Mouse (Mus musculus) C2C12 (cell line): ENCODE measurements around the gene Herc2.

Source experiments
- CEBPB ChIP-seq: IDR thresholded peaks from one replicate; pipeline ENCODE4 v1.6.1; 2011; ENCODE audit warnings: low read depth, mild to moderate bottlenecking, control low read depth, moderate library complexity
- CTCF ChIP-seq: IDR thresholded peaks from one replicate; pipeline ENCODE4 v1.5.1; 2011; ENCODE audit not compliant: control insufficient read depth, insufficient read depth, insufficient read length
- MAX ChIP-seq: IDR thresholded peaks from one replicate; pipeline ENCODE4 v1.6.1; 2011; ENCODE audit warnings: mild to moderate bottlenecking, control low read depth

GRCm38 (mm10) chr7:56052996-56053395, 3.0 kb downstream of the Herc2 start:
- TF ChIP-seq CTCF, result no peak
- TF ChIP-seq MAX, result no peak
- no peak for TF ChIP-seq CEBPB
